Mouse (Mus musculus): Measurements from ENCODE around the gene Lurap1.

DNA sequence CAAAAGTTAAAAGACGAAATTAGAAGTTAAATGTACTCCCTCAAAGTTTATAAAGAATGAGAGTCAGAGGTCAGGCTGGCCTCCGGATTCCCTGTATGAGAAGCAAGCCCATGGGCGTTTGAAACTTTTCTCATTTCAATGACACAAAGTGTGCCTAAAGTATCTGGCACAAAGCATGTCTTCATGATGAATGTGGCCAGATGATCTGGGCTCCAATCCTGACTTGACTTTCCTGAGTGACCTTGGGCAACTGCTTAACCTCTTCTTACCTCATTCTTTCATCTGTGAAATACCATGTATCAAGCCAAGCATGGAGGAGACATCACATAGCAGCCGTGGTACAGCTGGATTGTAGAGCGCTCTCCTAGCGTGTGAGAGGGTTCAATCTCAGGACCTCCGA is 8.9 kb downstream of the Lurap1 start:
- TF ChIP-seq CTCF (IDR thresholded peaks at IDR 0.05; ENCODE audit: control insufficient read depth, insufficient read depth, insufficient read length): no peak
- no peak for TF ChIP-seq MYOG (IDR thresholded peaks at IDR 0.05; ENCODE audit: control insufficient read depth, extremely low read depth, insufficient read length)
- no peak for TF ChIP-seq CEBPB (IDR thresholded peaks at IDR 0.05; ENCODE audit: low read depth)
- no peak for TF ChIP-seq USF1 (IDR thresholded peaks at IDR 0.05; ENCODE audit: low read depth)
